ENCODE assay signal across 10 mouse cellular contexts in the genomic region with DNA sequence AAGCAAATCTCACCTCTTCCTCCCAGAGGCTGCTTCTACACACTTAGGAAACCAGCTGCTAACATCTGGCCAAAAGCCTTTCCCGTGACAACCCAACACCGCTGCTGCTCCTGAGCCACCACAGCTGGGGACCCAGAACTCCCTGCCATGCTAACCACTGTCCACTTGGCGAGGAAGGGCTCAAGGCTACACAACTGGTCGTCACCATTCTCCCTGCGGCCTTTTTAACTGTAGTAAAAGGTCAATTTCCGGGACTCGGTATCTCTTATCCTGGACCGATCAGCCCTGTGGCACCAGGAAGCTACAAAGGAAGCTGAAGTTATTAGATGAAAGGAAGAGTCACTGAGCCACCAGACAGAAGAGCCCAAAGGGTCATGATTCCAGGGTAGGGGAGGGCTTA. TPM values are rescaled to one million over a fixed set of nuclear protein-coding genes. Genes with fewer than 3 reads are reported as not detected.
A peak's percentile ranks its signal among the peaks of the same experiment; 100 is the strongest.
DNase-seq lines count a peak whose midpoint lies in the region; ATAC-seq and TF ChIP-seq lines count a peak whose summit lies in the region.
"Had no signal": no experiment of that assay in that cellular context is flagged by ENCODE, and none has a peak within 500 bp of the region (broad histone marks: within the 10 kb centered on the region; RNA-seq: fewer than 3 reads in every experiment).

No protein-coding gene starts in this region.

- TF ChIP-seq EP300 in liver, postnatal 0 days (IDR thresholded peaks at IDR 0.05; ENCODE audit: low read depth): no peak

- H3K27ac ChIP-seq in hindbrain, embryonic 13.5 days: peak overlapping the region; percentile 9; the same call in 1 of the 2 replicates
- H3K27ac ChIP-seq in hindbrain, embryonic 16.5 days (ENCODE audit: low read depth, low read length): no peak overlapping the region; the same call in 1 of the 2 replicates
- peak overlapping the region; percentile 15; the same call in 1 of the 2 replicates for H3K27ac ChIP-seq in heart, embryonic 11.5 days (ENCODE audit: low read depth, low read length)
- H3K27ac ChIP-seq in liver, postnatal 0 days (ENCODE audit: low read depth): no peak overlapping the region
- H3K27ac ChIP-seq: liver, embryonic 13.5 days had no signal

- H3K36me3 ChIP-seq in hindbrain, embryonic 13.5 days: no peaks in the 10 kb centered on the region
- no peaks in the 10 kb centered on the region for H3K36me3 ChIP-seq in hindbrain, embryonic 16.5 days (ENCODE audit: control insufficient read depth, insufficient read depth, low read length)
- no peaks in the 10 kb centered on the region for H3K36me3 ChIP-seq in heart, embryonic 11.5 days (ENCODE audit: control insufficient read depth, insufficient read depth, low read length)
- no peaks in the 10 kb centered on the region for H3K36me3 ChIP-seq in liver, postnatal 0 days (replicated peaks; ENCODE audit: insufficient read depth, low read length)
- H3K36me3 ChIP-seq: liver, embryonic 13.5 days had no signal

- H3K4me1 ChIP-seq in hindbrain, embryonic 13.5 days (replicated peaks): peaks cover 69% of the 10 kb centered on the region
- peaks cover 37% of the 10 kb centered on the region for H3K4me1 ChIP-seq in hindbrain, embryonic 16.5 days (ENCODE audit: control insufficient read depth, insufficient read depth, low read depth, low read length)
- H3K4me1 ChIP-seq in heart, embryonic 11.5 days (ENCODE audit: control insufficient read depth, insufficient read depth, low read length): peaks cover 68% of the 10 kb centered on the region
- peaks cover 47% of the 10 kb centered on the region for H3K4me1 ChIP-seq in liver, postnatal 0 days (ENCODE audit: insufficient read depth)

- WGBS in hindbrain, embryonic 13.5 days: 77% methylated on average over 8 of the region's 8 CpGs
- 72% methylated on average over 8 of the region's 8 CpGs for WGBS in hindbrain, embryonic 16.5 days
- WGBS in heart, embryonic 11.5 days (ENCODE audit: insufficient replicate concordance): 50% methylated on average over 8 of the region's 8 CpGs
- WGBS in liver, postnatal 0 days (ENCODE audit: insufficient replicate concordance): 37% methylated on average over 8 of the region's 8 CpGs

- H3K9ac ChIP-seq in hindbrain, embryonic 13.5 days: no peak overlapping the region
- no peak overlapping the region for H3K9ac ChIP-seq in hindbrain, embryonic 16.5 days (ENCODE audit: low read depth, low read length)
- H3K9ac ChIP-seq in heart, embryonic 11.5 days (ENCODE audit: low read depth, low read length): no peak overlapping the region
- H3K9ac ChIP-seq in liver, postnatal 0 days (replicated peaks): no peak overlapping the region
- H3K9ac ChIP-seq: liver, embryonic 13.5 days had no signal

- DNase-seq in 416B (ENCODE audit: low read depth): peak; percentile 47
- peak; percentile 31 to 58 for DNase-seq in kidney, postnatal 36 days
- DNase-seq in liver, postnatal 0 days: no peak
- no peak for DNase-seq in yolk sac, embryonic 10.5 days (ENCODE audit: low spot score)
- DNase-seq: cerebellum, adult 9-10 months; liver, embryonic 13.5 days; thymus, postnatal 14 days had no signal

- H3K4me2 ChIP-seq in hindbrain, embryonic 13.5 days: no peak overlapping the region
- no peak overlapping the region for H3K4me2 ChIP-seq in hindbrain, embryonic 16.5 days (ENCODE audit: low read length)
- no peak overlapping the region for H3K4me2 ChIP-seq in heart, embryonic 11.5 days
- H3K4me2 ChIP-seq in liver, postnatal 0 days (ENCODE audit: low read depth, low read length): no peak overlapping the region

- H3K27me3 ChIP-seq in hindbrain, embryonic 13.5 days: no peaks in the 10 kb centered on the region
- no peaks in the 10 kb centered on the region for H3K27me3 ChIP-seq in hindbrain, embryonic 16.5 days (replicated peaks; ENCODE audit: control insufficient read depth, insufficient read depth, low read length)
- no peaks in the 10 kb centered on the region for H3K27me3 ChIP-seq in heart, embryonic 11.5 days (ENCODE audit: control insufficient read depth, insufficient read depth, low read length)
- H3K27me3 ChIP-seq in liver, postnatal 0 days (ENCODE audit: insufficient read depth, low read length): no peaks in the 10 kb centered on the region
- H3K27me3 ChIP-seq: liver, embryonic 13.5 days had no signal

- no peaks in the 10 kb centered on the region for H3K9me3 ChIP-seq in hindbrain, embryonic 13.5 days
- H3K9me3 ChIP-seq in hindbrain, embryonic 16.5 days (ENCODE audit: control insufficient read depth, low read length): no peaks in the 10 kb centered on the region
- H3K9me3 ChIP-seq in heart, embryonic 11.5 days (replicated peaks; ENCODE audit: control insufficient read depth, low read length): no peaks in the 10 kb centered on the region
- H3K9me3 ChIP-seq in liver, postnatal 0 days (ENCODE audit: low read length): no peaks in the 10 kb centered on the region
- H3K9me3 ChIP-seq: liver, embryonic 13.5 days had no signal

- no peak for TF ChIP-seq CTCF in liver, postnatal 0 days (IDR thresholded peaks at IDR 0.05; ENCODE audit: low read depth)

- H3K4me3 ChIP-seq in hindbrain, embryonic 13.5 days: no peak overlapping the region
- no peak overlapping the region for H3K4me3 ChIP-seq in hindbrain, embryonic 16.5 days (ENCODE audit: low read length)
- no peak overlapping the region for H3K4me3 ChIP-seq in heart, embryonic 11.5 days (ENCODE audit: low read depth, low read length)
- H3K4me3 ChIP-seq in liver, postnatal 0 days (ENCODE audit: low read depth, low read length): no peak overlapping the region
- H3K4me3 ChIP-seq: liver, embryonic 13.5 days had no signal

- no peak for ATAC-seq in hindbrain, embryonic 13.5 days (ENCODE audit: low FRiP score)
- no peak for ATAC-seq in hindbrain, embryonic 16.5 days
- ATAC-seq in heart, embryonic 11.5 days (replicated peaks; ENCODE audit: insufficient number of reproducible peaks, low FRiP score, low TSS enrichment): no peak
- ATAC-seq in liver, postnatal 0 days: no peak

RNA-seq across cellular contexts. Expression of gene Sorbs1, which starts 22.8 kb away (rescaled TPM):
- 96.3 and 100 TPM in 2 replicates for polyA plus RNA-seq in hindbrain, embryonic 13.5 days (2015; fragmentation: Nextera tagmentation; extraction: Ambion mirVana)
- 83.6 and 101 TPM in 2 replicates for polyA plus RNA-seq in hindbrain, embryonic 16.5 days (2015; fragmentation: Nextera tagmentation; extraction: Ambion mirVana)
- polyA plus RNA-seq in heart, embryonic 11.5 days (2014; fragmentation: Nextera tagmentation; extraction: Ambion mirVana): 90.6 and 93.6 TPM in 2 replicates
- polyA plus RNA-seq in liver, postnatal 0 days (2015; fragmentation: Nextera tagmentation; extraction: Ambion mirVana): 28.2 and 30.4 TPM in 2 replicates

Comparison
In these comparisons a context has a peak if more than half of its experiments do, and no peak if none do; other contexts are left out.
1. H3K27ac ChIP-seq: peak in hindbrain, embryonic 13.5 days (single experiment) and heart, embryonic 11.5 days (single experiment); none in hindbrain, embryonic 16.5 days (single experiment) and liver, postnatal 0 days (single experiment).
2. DNase-seq: peak in 416B (single experiment) and kidney, postnatal 36 days (2 of 2); none in liver, postnatal 0 days (single experiment) and yolk sac, embryonic 10.5 days (single experiment).